In genomic region chr12:84487324-84488056, GRCm38 (mm10) we compare ENCODE assay signal across 10 mouse cellular contexts. TPM values are rescaled to one million over a fixed set of nuclear protein-coding genes. Genes with fewer than 3 reads are reported as not detected.
DNase-seq lines count a peak whose midpoint lies in the region; ATAC-seq and TF ChIP-seq lines count a peak whose summit lies in the region.
"Had no signal": no experiment of that assay in that cellular context is flagged by ENCODE, and none has a peak within 500 bp of the region (broad histone marks: within the 10 kb centered on the region; RNA-seq: fewer than 3 reads in every experiment).

No protein-coding gene starts in this region.

- H3K27ac ChIP-seq in neural tube, embryonic 14.5 days (ENCODE audit: low read depth, low read length): no peak overlapping the region
- H3K27ac ChIP-seq in thymus, adult 2 months (ENCODE audit: control insufficient read depth, insufficient read depth, low read length): no peak overlapping the region
- H3K27ac ChIP-seq: macrophage had no signal

- H3K9ac ChIP-seq in neural tube, embryonic 14.5 days (replicated peaks; ENCODE audit: low read depth, low read length): no peak overlapping the region

- peaks cover 6% of the 10 kb centered on the region for H3K4me1 ChIP-seq in neural tube, embryonic 14.5 days (ENCODE audit: control insufficient read depth, insufficient read depth, low read length)
- H3K4me1 ChIP-seq in thymus, adult 2 months (replicated peaks; ENCODE audit: control insufficient read depth, insufficient read depth, low read length): no peaks in the 10 kb centered on the region

- intact Hi-C loops in heart, postnatal 14 days (cut with DNase I): no loop called here

- no peaks in the 10 kb centered on the region for H3K36me3 ChIP-seq in neural tube, embryonic 14.5 days (ENCODE audit: control insufficient read depth, insufficient read depth, low read length)
- no peaks in the 10 kb centered on the region for H3K36me3 ChIP-seq in thymus, adult 2 months (ENCODE audit: control insufficient read depth, insufficient read depth, low read length)

- H3K4me2 ChIP-seq in neural tube, embryonic 14.5 days (ENCODE audit: low read depth, low read length): peak overlapping the region; percentile 7; the same call in 1 of the 2 replicates

- WGBS in neural tube, embryonic 14.5 days: 8% methylated on average over 8 of the region's 8 CpGs
- WGBS in thymus, adult 2 months: 91% methylated on average over 8 of the region's 8 CpGs

- TF ChIP-seq POLR2A in thymus, adult 2 months (IDR thresholded peaks at IDR 0.05; ENCODE audit: control insufficient read depth, extremely low read depth, insufficient read depth, low read length, poor library complexity): no peak

- TF ChIP-seq CTCF in thymus, adult 2 months (IDR thresholded peaks at IDR 0.05; ENCODE audit: borderline replicate concordance, control insufficient read depth, extremely low read depth, insufficient read depth, low read length, poor library complexity): no peak

- peak; percentile 12 for DNase-seq in ovary, postnatal 36 days (ENCODE audit: low spot score)
- no peak for DNase-seq in ovary, adult 18-20 months (ENCODE audit: low spot score)
- peak; percentile 29 to 36 for DNase-seq in heart, postnatal 14 days
- DNase-seq in layer of hippocampus, adult 9-11 months: peak; percentile 12
- DNase-seq in frontal cortex, adult 2 months (ENCODE audit: extremely low spot score in 1 of 2, low spot score in 1 of 2): no peak
- no peak for DNase-seq in thymus, adult 2 months

- no peaks in the 10 kb centered on the region for H3K9me3 ChIP-seq in neural tube, embryonic 14.5 days (ENCODE audit: control insufficient read depth, low read length)

- peak; percentile 88 for ATAC-seq in neural tube, embryonic 14.5 days (ENCODE audit: low read depth)
- no peak for ATAC-seq in monocyte, adult 5-6 weeks (replicated peaks; ENCODE audit: insufficient number of reproducible peaks, low FRiP score, low TSS enrichment, poor library complexity, severe bottlenecking)
- ATAC-seq: Patski had no signal

- peaks cover 4% of the 10 kb centered on the region; the same call in 1 of the 2 replicates for H3K27me3 ChIP-seq in neural tube, embryonic 14.5 days (ENCODE audit: control insufficient read depth, insufficient read depth, low read length)
- H3K27me3 ChIP-seq in thymus, adult 2 months (ENCODE audit: control insufficient read depth, insufficient read depth, low read length): no peaks in the 10 kb centered on the region
- H3K27me3 ChIP-seq: Patski had no signal

- no peak overlapping the region for H3K4me3 ChIP-seq in neural tube, embryonic 14.5 days (ENCODE audit: low read depth, low read length)
- H3K4me3 ChIP-seq in thymus, adult 2 months (ENCODE audit: control insufficient read depth, insufficient read depth, low read length): no peak overlapping the region

RNA-seq across cellular contexts. Expression of gene Lin52, which starts 36.3 kb away (rescaled TPM):
- total RNA-seq in heart, postnatal 14 days (2021): 10 to 100 TPM in 1 of 2 experiments, 1 to 10 TPM in 1; 9.7 to 10.6 TPM
- polyA plus RNA-seq in neural tube, embryonic 14.5 days (2014; fragmentation: Nextera tagmentation; extraction: Ambion mirVana): 30.8 and 35.0 TPM in 2 replicates
- polyA plus RNA-seq in frontal cortex, adult 2 months (2012; rRNA removed): 37.1 and 40.9 TPM in 2 replicates
- total RNA-seq in monocyte, adult 5-6 weeks (2017): 21.2 to 23.0 TPM (median 21.7 TPM) in 3 replicates
- 17.2 and 24.5 TPM in 2 replicates for polyA plus RNA-seq in thymus, adult 2 months (2012; rRNA removed)

RNA-seq across cellular contexts. Expression of gene Aldh6a1, which starts 36.7 kb away (rescaled TPM):
- total RNA-seq in heart, postnatal 14 days (2021): 100 to 1,000 TPM in 1 of 2 experiments, 10 to 100 TPM in 1; 91.0 to 111 TPM
- 41.7 and 45.1 TPM in 2 replicates for polyA plus RNA-seq in neural tube, embryonic 14.5 days (2014; fragmentation: Nextera tagmentation; extraction: Ambion mirVana)
- 49.0 and 56.4 TPM in 2 replicates for polyA plus RNA-seq in frontal cortex, adult 2 months (2012; rRNA removed)
- total RNA-seq in monocyte, adult 5-6 weeks (2017): 3.8 to 6.3 TPM (median 4.5 TPM) in 3 replicates
- 10.9 and 13.2 TPM in 2 replicates for polyA plus RNA-seq in thymus, adult 2 months (2012; rRNA removed)

Comparison
In these comparisons a context has a peak if more than half of its experiments do, and no peak if none do; other contexts are left out.
1. DNase-seq: peak in ovary, postnatal 36 days (single experiment), heart, postnatal 14 days (2 of 2) and layer of hippocampus, adult 9-11 months (single experiment); none in ovary, adult 18-20 months (single experiment), frontal cortex, adult 2 months (0 of 2) and thymus, adult 2 months (single experiment).